9 mouse cellular contexts compared by ENCODE assay signal in genomic region chr4:107025369-107025768, GRCm38 (mm10).
"Had no signal": no experiment of that assay in that cellular context is flagged by ENCODE, and none has a peak within 500 bp of the region (broad histone marks: within the 10 kb centered on the region; RNA-seq: fewer than 3 reads in every experiment).

No protein-coding gene starts in this region.

- ATAC-seq: midbrain, embryonic 15.5 days had no signal

- H3K4me3 ChIP-seq: left cerebral cortex, adult 2 months; limb, embryonic 13.5 days; midbrain, embryonic 15.5 days; neural tube, embryonic 12.5 days had no signal

- H3K27me3 ChIP-seq: limb, embryonic 13.5 days; midbrain, embryonic 15.5 days; neural tube, embryonic 12.5 days had no signal

- H3K9ac ChIP-seq: limb, embryonic 13.5 days; liver, embryonic 14.5 days; midbrain, embryonic 15.5 days; neural tube, embryonic 12.5 days had no signal

- DNase-seq: kidney, postnatal 10 days; lung, adult 18-20 months; thymus, postnatal 4 days had no signal

- H3K36me3 ChIP-seq: midbrain, embryonic 15.5 days had no signal

- H3K9me3 ChIP-seq: limb, embryonic 13.5 days; midbrain, embryonic 15.5 days; neural tube, embryonic 12.5 days had no signal

- H3K4me2 ChIP-seq: limb, embryonic 13.5 days; midbrain, embryonic 15.5 days; neural tube, embryonic 12.5 days had no signal

- H3K27ac ChIP-seq: left cerebral cortex, adult 2 months; limb, embryonic 13.5 days; liver, embryonic 14.5 days; midbrain, embryonic 15.5 days; neural tube, embryonic 12.5 days; stomach, postnatal 0 days had no signal
